Mouse (Mus musculus) embryonic facial prominence, embryonic 12.5 days (tissue): ENCODE results near the gene 1700069L16Rik. TPM values are rescaled to one million over a fixed set of nuclear protein-coding genes. Genes with fewer than 3 reads are reported as not detected.

Source experiments
- ATAC-seq: fragments of 200-750 bp; cut with Nextera tagmentation; 2 replicates; pipeline ENCODE4 v1.8.0; 2017; ENCODE audit not compliant: insufficient number of reproducible peaks, insufficient read depth, low FRiP score, low TSS enrichment
- H3K27ac ChIP-seq: fragments of 300-500 bp; sonication (generic); 2 replicates; pipeline ENCODE4 v1.5.1; 2016; ENCODE audit warnings: mild to moderate bottlenecking
- H3K27me3 ChIP-seq: fragments of 300-500 bp; sonication (generic); 2 replicates; pipeline ENCODE4 v1.6.1; 2016; ENCODE audit warnings: mild to moderate bottlenecking, moderate library complexity
- H3K36me3 ChIP-seq: fragments of 300-500 bp; sonication (generic); 2 replicates; pipeline ENCODE4 v1.6.1; 2016; ENCODE audit warnings: mild to moderate bottlenecking
- H3K4me1 ChIP-seq: fragments of 300-500 bp; sonication (generic); 2 replicates; pipeline ENCODE4 v1.6.1; 2016
- H3K4me2 ChIP-seq: fragments of 300-500 bp; sonication (generic); replicated peaks from 2 replicates; pipeline ENCODE4 v1.6.1; 2016; ENCODE audit warnings: mild to moderate bottlenecking, moderate library complexity
- H3K4me3 ChIP-seq: fragments of 300-500 bp; sonication (generic); 2 replicates; pipeline ENCODE4 v1.5.1; 2016; ENCODE audit warnings: mild to moderate bottlenecking
- H3K9ac ChIP-seq: fragments of 300-500 bp; sonication (generic); 2 replicates; pipeline ENCODE4 v1.6.1; 2016; ENCODE audit warnings: mild to moderate bottlenecking, moderate library complexity
- H3K9me3 ChIP-seq: fragments of 300-500 bp; sonication (generic); 2 replicates; pipeline ENCODE4 v1.6.1; 2016; ENCODE audit warnings: mild to moderate bottlenecking, moderate library complexity
- WGBS: fragments of 180-500 bp; shearing (Covaris S2); methylation state at CpG from one replicate; pipeline ENCODE4 v1.1.7; 2016; 5-methylcytosine and 5-hydroxymethylcytosine counted together
- polyA plus RNA-seq: library from polyadenylated mRNA; unstranded; fragments of >200 nt; fragmentation: Nextera tagmentation; extraction: Ambion mirVana; gene quantifications from 2 replicates; pipeline ENCODE4 v1.2.1, GENCODE M21; 2016

The 1700069L16Rik gene
- polyA plus RNA-seq, 1 experiment from 2014 or later: not detected

GRCm38 (mm10) chr5:113654206-113654605 is 70.4 kb downstream of the 1700069L16Rik start:
- no peak for ATAC-seq
- Histone ChIP-seq H3K27ac (no peak overlapping the region), H3K27me3 (peaks cover 17% of the 10 kb centered on the region), H3K9ac (no peak overlapping the region), H3K9me3 (no peaks in the 10 kb centered on the region), H3K36me3 (no peaks in the 10 kb centered on the region), H3K4me3 (no peak overlapping the region), H3K4me1 (peaks cover 15% of the 10 kb centered on the region), H3K4me2 (no peak overlapping the region)
- WGBS: 76% methylated on average over 11 of the region's 11 CpGs

GRCm38 (mm10) chr5:113652215-113652614 is 72.4 kb downstream of the 1700069L16Rik start:
- no peak overlapping the region for H3K27ac ChIP-seq

GRCm38 (mm10) chr5:113650035-113650865 is 74.3 kb downstream of the 1700069L16Rik start, which contains the start of gene Cmklr1:
Gene Cmklr1 (minus strand): TSS chr5:113650426.
- 0 out of 2 replicates have a peak within 1 kb of the TSS, but pooled peaks have one; percentile 41 for H3K27ac ChIP-seq

More at GRCm38 (mm10) chr5:113652215-113652614, 72.4 kb downstream of the 1700069L16Rik start:
- ATAC-seq: no peak
- Histone ChIP-seq H3K4me3 (no peak overlapping the region), H3K4me2 (no peak overlapping the region), H3K4me1 (peaks cover 15% of the 10 kb centered on the region), H3K36me3 (no peaks in the 10 kb centered on the region), H3K9ac (no peak overlapping the region), H3K27me3 (peaks cover 17% of the 10 kb centered on the region), H3K9me3 (no peaks in the 10 kb centered on the region)
- 32% methylated on average over 5 of the region's 5 CpGs for WGBS

DNA sequence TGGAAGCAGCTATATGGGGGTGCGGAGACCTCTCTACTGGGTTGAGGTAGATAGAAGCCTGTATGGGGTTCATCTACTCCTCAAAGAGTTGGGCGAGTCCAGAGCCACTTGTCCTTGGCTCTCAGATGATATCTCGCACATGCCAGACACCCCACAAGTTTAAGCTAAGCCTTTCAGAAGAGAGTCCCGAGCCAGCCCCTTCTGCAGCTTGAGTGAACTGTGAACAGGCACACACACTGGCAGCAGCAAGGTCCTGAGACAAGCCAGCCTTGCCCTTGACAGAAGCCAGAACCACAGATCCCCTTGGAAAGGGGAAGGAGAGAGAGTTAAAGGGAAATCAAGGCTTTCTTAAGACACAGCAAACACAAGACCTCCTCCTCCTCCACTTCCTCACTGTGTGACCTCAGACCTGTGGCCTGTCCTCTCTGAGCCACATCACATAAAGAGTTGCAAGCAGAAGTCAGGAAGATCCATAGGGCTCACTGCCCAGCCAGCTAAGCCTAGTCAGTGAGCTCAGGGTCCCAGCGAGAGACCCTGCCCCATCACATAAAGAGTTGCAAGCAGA is 75.8 kb downstream of the 1700069L16Rik start:
- H3K4me1 ChIP-seq: peaks cover 15% of the 10 kb centered on the region
- H3K9ac ChIP-seq: no peak overlapping the region
- ATAC-seq: no peak
- WGBS: 75% methylated on average over 5 of the region's 5 CpGs
- no peak overlapping the region for H3K27ac ChIP-seq
- no peaks in the 10 kb centered on the region for H3K9me3 ChIP-seq
- H3K36me3 ChIP-seq: no peaks in the 10 kb centered on the region
- peaks cover 17% of the 10 kb centered on the region for H3K27me3 ChIP-seq
- H3K4me2 ChIP-seq: no peak overlapping the region
- H3K4me3 ChIP-seq: no peak overlapping the region

More at GRCm38 (mm10) chr5:113650035-113650865, 74.3 kb downstream of the 1700069L16Rik start, which contains the start of gene Cmklr1:
- Histone ChIP-seq H3K4me2 (peak within 1 kb of the TSS; percentile 48), H3K4me3 (peak within 1 kb of the TSS; percentile 29), H3K27me3 (peaks cover 17% of the 10 kb centered on the region), H3K36me3 (no peaks in the 10 kb centered on the region), H3K4me1 (peaks cover 15% of the 10 kb centered on the region), H3K9ac (peak within 1 kb of the TSS; percentile 27; the same call in 1 of the 2 replicates), H3K9me3 (no peaks in the 10 kb centered on the region)
- no peak for ATAC-seq
- 9% methylated on average over 29 of the region's 30 CpGs for WGBS

GRCm38 (mm10) chr5:113647141-113647540 is 77.4 kb downstream of the 1700069L16Rik start:
- Histone ChIP-seq H3K4me1 (peaks cover 19% of the 10 kb centered on the region), H3K27ac (no peak overlapping the region), H3K4me2 (no peak overlapping the region), H3K4me3 (no peak overlapping the region), H3K9me3 (no peaks in the 10 kb centered on the region), H3K27me3 (peaks cover 17% of the 10 kb centered on the region), H3K9ac (no peak overlapping the region), H3K36me3 (no peaks in the 10 kb centered on the region)
- ATAC-seq: no peak
- 87% methylated on average over 8 of the region's 8 CpGs for WGBS

DNA sequence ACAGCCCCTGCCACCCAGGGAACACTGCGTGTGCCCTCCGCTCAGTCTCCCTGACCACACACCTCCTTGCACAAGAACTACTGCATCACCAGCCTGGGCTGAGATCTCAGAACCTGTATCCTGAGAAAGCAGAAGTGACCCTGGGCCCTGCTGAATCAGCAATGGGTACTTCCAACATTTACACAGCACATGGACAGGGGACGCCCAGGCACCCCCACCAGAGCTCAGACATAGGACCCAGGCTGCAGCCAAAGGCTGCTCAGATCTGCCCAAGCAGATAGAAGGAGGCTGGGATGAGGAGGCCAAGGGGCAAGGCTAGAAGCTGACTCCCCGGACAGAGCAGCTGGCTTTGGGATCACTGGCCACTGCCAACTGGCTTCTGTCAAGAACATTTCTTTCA is 80.1 kb downstream of the 1700069L16Rik start:
- H3K27ac ChIP-seq: no peak overlapping the region
- H3K27me3 ChIP-seq: no peaks in the 10 kb centered on the region
- H3K36me3 ChIP-seq: no peaks in the 10 kb centered on the region
- H3K9ac ChIP-seq: no peak overlapping the region
- H3K4me1 ChIP-seq: peaks cover 9% of the 10 kb centered on the region; the same call in 1 of the 2 replicates
- H3K4me2 ChIP-seq: no peak overlapping the region
- no peaks in the 10 kb centered on the region for H3K9me3 ChIP-seq
- 77% methylated on average over 4 of the region's 4 CpGs for WGBS
- no peak for ATAC-seq
- no peak overlapping the region for H3K4me3 ChIP-seq

DNA sequence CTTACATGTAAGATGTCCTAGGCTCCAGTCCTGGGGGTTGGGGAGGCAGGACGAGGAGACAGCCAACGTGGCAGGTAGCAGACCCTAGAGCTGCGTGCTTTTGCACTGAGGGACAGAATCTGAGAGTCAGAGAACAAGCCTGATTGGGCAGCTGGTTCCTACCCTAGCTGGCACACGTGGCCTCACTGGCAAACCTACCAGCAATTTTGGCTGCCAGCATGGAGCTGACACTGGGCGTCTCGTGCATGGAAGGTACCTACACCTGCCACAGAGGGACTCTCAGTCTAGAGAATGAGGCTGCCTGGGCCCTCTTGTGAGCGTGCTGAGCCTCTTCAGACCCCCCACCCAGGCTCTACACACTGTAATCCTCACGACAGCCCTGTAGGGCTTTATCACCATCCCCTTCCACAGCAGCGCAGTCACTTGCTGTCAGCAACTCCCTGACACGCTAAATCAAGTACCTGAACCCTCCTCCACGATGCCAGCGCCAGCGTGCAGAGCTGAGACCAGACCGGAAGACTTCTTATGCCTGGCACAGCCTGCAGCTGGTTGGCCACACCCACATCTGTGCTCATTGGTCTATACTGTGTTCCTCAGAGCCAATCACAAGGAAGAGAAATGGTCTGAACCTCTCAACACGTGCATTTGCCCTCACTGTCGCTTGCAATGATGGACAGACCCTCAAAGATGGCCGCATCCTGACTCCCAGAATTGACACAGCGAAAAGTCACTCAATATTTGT is 81.3 kb downstream of the 1700069L16Rik start:
- no peak overlapping the region for H3K27ac ChIP-seq
- H3K27me3 ChIP-seq: no peaks in the 10 kb centered on the region
- 53% methylated on average over 18 of the region's 18 CpGs for WGBS
- H3K4me1 ChIP-seq: peaks cover 9% of the 10 kb centered on the region; the same call in 1 of the 2 replicates
- no peaks in the 10 kb centered on the region for H3K9me3 ChIP-seq
- peak; percentile 76 for ATAC-seq
- H3K9ac ChIP-seq: no peak overlapping the region
- H3K36me3 ChIP-seq: no peaks in the 10 kb centered on the region
- 0 out of 2 replicates have a peak overlapping the region, but pooled peaks have one; percentile 3 for H3K4me2 ChIP-seq
- H3K4me3 ChIP-seq: no peak overlapping the region

Other genes with a start within 250 kb of the 1700069L16Rik start
- 7.1 and 8.3 TPM in 2 replicates for gene Wscd2, start 234.4 kb downstream of the 1700069L16Rik start, polyA plus RNA-seq
- 2.1 and 3.3 TPM in 2 replicates for gene Cmklr1, start 74.3 kb downstream of the 1700069L16Rik start, polyA plus RNA-seq
- 4.9 and 5.1 TPM in 2 replicates for gene Ficd, start 11.0 kb upstream of the 1700069L16Rik start, polyA plus RNA-seq
- 87.8 and 88.3 TPM in 2 replicates for gene Sart3, start 47.7 kb upstream of the 1700069L16Rik start, polyA plus RNA-seq
- gene Iscu, start 48.0 kb upstream of the 1700069L16Rik start, polyA plus RNA-seq: 109 and 111 TPM in 2 replicates
- 116 and 118 TPM in 2 replicates for gene Tmem119, start 75.7 kb upstream of the 1700069L16Rik start, polyA plus RNA-seq
- gene Selplg, start 107.9 kb upstream of the 1700069L16Rik start, polyA plus RNA-seq: 1.5 and 1.9 TPM in 2 replicates
- gene Coro1c, start 184.0 kb upstream of the 1700069L16Rik start, polyA plus RNA-seq: 123 and 127 TPM in 2 replicates